Mouse (Mus musculus): Measurements from ENCODE around the gene Zfp948.

DNA sequence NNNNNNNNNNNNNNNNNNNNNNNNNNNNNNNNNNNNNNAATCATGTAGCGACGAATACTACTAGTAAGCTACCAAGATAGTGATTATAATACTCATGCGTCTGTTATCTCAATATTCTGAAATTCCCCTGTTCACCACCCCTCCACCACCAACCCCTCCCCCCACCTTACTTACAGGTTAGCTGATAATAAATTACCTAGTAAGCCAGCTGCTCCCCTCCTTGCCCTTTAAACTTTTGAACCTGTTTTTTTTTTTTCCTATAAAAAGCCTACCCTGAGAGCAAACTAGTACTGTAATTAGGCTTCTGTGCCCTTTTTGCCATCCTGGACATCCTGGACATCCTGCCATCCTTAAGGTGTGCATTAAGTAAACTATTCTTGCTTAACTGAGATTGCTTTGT, 56.8 kb downstream of the Zfp948 start:
- no peak for TF ChIP-seq POLR2A (IDR thresholded peaks at IDR 0.05; ENCODE audit: borderline replicate concordance, control insufficient read depth, low read depth, low read length)
- TF ChIP-seq CTCF (IDR thresholded peaks at IDR 0.05; ENCODE audit: control insufficient read depth, insufficient read depth, low read length) = no peak

Measured in bone marrow, adult 2 months (tissue).